Mouse (Mus musculus): ENCODE measurements around the gene Rhox2g.
"Not testable (repeated sequence)": the region's sequence is repeated elsewhere in the genome, so short reads cannot be mapped to it uniquely, and the experiment has no call there.

Gene Rhox2g

DNA sequence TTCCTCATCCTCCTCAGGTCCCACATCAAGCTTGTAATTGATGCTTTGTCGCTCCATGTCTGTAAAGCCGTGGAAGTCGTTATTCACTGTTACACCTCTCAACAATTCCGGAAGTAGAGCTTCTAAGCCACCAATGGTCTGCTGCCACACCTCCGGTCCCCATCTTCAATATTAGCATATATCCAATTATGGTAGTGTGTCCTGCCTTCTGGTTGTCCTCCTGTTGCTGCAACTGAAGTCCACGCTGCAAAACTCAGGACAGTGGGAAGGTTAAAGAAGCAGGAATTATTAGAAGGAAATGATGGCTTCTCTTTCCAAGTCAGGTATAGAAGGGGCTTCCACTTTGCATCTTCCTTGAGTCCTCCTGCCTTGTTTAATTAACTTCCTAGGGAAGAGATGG is at the start of gene Rhox2g:
TSS of gene Rhox2g (minus strand) at position 101 of the 400 bp plus-strand sequence.
- not testable (repeated sequence) for DNase-seq

DNA sequence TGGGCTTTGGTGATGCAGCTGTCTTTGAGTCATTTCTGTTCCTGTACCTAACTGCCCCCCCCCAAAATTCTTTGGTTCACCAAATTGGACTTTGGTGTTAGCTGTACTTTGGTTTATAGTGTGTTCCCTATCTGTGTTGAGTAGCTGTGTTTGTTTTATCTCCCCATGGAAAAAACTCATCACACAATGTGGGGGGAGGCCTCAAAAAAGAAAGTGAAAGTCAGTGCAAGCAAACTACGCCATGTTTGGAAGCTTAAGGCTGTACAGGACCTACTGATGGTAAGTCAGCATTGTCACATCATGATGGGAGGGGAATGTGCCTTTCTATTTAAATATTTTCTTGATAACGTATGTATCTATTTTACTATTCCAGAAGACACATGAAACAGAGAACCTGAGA is 49.0 kb upstream of the Rhox2g start:
- DNase-seq = no peak

DNA sequence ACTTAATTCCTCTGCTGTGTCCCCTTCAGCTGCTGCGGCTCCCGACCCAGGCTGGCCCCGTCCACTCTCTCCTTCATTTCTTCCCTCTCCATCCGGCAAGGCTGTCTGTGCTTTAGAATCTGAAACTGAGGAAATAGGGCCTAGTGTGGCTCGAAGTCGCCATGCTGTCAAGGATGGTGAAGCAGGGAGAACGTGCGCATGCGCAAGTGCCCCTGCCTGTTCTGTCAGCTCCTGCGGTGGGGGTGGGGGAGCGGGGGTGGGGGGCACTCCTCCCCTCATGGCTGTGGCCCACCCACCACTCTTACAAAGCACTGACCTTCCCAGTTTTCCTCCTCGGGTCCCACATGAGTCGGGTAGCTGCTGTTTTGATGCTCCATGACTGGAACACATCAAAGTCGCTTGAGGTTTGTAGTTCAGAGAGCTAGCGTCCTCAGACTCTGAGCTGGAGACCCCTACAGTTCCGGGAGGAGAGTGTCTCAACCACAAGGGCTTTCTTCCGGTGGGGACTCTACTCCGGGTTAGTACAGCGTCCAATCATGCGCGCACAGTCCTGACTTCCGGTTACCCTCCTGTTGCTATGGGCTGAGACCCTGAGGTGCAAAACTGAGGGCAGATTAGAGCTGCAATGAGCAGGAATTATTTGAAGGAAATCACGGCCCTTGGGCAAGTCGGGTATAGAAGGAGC is 39.9 kb upstream of the Rhox2g start:
- no peak for DNase-seq

DNA sequence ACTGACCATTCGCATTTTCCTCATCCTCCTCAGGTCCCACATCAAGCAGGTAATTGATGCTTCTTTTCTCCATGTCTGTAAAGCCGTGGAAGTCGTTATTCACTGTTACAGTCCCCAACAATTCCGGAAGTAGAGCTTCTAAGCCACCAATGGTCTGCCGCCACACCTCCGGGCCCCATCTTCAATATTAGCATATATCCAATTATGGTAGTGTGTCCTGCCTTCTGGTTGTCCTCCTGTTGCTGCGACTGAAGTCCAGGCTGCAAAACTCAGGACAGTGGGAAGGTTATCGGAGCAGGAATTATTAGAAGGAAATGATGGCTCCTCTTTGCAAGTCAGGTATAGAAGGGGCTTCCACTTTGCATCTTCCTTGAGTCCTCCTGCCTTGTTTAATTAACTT is 29.9 kb upstream of the Rhox2g start, which contains the start of gene Rhox2h:
TSS of gene Rhox2h (minus strand) at position 101 of the 400 bp plus-strand sequence.
- DNase-seq = not testable (repeated sequence)

DNA sequence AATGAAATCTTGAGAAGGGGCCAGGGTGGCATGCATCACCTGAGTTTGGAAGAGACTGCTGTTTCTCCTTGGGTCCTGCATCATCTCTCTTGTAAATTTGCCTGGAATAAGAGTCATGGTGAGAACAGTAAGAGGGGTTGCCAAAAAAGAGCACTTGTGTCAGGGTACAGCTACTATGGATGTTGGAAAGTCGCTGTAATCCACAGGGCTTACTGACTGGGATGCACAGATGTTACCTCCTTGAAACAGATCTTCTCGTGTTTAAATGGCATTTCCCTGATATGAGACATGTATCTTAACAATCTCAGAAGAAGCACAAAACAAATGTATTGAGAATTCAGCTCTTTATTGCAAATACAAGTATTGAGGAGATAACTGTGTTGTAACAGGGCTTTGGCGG is 25.4 kb upstream of the Rhox2g start, which contains the start of gene Rhox3h:
TSS of gene Rhox3h (minus strand) at position 101 of the 400 bp plus-strand sequence.
- not testable (repeated sequence) for DNase-seq

DNA sequence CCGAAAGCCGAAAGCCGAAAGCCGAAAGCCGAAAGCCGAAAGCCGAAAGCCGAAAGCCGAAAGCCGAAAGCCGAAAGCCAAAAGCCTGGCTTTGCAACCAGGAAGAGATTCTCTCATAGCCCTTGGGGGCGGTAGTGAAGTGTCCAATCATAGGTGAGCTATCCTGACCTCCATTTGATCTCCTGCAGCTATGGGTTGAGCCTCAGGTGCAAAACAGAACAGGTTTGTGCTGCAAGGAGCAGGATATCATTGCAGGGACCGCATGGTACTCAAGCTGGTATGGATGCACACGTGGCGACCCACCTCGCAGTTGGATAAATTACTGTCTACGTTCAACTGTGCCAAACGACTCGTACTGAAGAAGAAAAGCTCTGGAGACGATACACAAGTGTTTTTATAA is 8.0 kb upstream of the Rhox2g start, which contains the start of gene Rhox4g:
TSS of gene Rhox4g (minus strand) at position 101 of the 400 bp plus-strand sequence.
- not testable (repeated sequence) for DNase-seq

DNA sequence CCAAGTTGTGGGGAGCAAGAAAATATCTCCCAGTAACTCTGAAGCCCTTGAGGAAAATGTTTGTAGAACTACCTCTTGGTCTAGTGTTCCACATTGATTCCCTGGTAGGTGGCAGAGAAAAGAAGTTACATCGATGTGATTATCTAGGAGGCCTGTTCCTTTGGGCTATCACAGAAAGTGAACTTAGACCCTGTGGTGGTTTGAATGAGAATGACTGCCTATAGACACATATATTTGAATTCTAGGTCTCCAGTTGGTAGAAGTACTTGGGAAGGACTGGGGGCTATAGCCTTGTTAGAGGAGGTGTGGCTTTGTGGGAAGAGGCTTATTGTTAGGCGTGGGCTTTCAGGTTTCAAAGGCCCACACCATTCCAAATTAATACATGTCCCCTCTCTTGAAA is 14.8 kb downstream of the Rhox2g start, which contains the start of gene Rhox3g:
TSS of gene Rhox3g (minus strand) at position 101 of the 400 bp plus-strand sequence.
- not testable (repeated sequence) for DNase-seq

DNA sequence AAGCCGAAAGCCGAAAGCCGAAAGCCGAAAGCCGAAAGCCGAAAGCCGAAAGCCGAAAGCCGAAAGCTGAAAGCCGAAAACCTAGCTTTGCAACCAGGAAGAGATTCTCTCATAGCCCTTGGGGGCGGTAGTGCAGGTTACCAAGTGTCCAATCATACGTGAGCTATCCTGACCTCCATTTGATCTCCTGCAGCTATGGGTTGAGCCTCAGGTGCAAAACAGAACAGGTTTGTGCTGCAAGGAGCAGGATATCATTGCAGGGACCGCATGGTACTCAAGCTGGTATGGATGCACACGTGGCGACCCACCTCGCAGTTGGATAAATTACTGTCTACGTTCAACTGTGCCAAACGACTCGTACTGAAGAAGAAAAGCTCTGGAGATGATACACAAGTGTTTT is 35.7 kb downstream of the Rhox2g start, which contains the start of gene Rhox4f:
TSS of gene Rhox4f (minus strand) at position 101 of the 400 bp plus-strand sequence.
- not testable (repeated sequence) for DNase-seq

All from kidney, adult 11 months (tissue).